Mouse (Mus musculus) left cerebral cortex, postnatal 36 days (tissue): ENCODE measurements around the gene Hspb7. TPM values are rescaled to one million over a fixed set of nuclear protein-coding genes. Genes with fewer than 3 reads are reported as not detected.

Experiments
- DNase-seq, 2 experiments: peaks; one replicate each; pipeline ENCODE4 v3.0.0; 2021 to 2022; ENCODE audit warnings: low spot score in 2 of 2, mixed read lengths in 1 of 2
- intact Hi-C: fragments of 180-260 bp; cut with DNase I; formaldehyde crosslinking; loops from one replicate; pipeline ENCODE4 v1.15.1; 2025
- total RNA-seq, 2 experiments: library from RNA; stranded (reverse); gene quantifications; 2 replicates each; pipeline ENCODE4 v1.2.3; 2021

Hspb7 gene
- total RNA-seq, 2 experiments from 2014 or later: 0.18 to 0.47 TPM

DNA sequence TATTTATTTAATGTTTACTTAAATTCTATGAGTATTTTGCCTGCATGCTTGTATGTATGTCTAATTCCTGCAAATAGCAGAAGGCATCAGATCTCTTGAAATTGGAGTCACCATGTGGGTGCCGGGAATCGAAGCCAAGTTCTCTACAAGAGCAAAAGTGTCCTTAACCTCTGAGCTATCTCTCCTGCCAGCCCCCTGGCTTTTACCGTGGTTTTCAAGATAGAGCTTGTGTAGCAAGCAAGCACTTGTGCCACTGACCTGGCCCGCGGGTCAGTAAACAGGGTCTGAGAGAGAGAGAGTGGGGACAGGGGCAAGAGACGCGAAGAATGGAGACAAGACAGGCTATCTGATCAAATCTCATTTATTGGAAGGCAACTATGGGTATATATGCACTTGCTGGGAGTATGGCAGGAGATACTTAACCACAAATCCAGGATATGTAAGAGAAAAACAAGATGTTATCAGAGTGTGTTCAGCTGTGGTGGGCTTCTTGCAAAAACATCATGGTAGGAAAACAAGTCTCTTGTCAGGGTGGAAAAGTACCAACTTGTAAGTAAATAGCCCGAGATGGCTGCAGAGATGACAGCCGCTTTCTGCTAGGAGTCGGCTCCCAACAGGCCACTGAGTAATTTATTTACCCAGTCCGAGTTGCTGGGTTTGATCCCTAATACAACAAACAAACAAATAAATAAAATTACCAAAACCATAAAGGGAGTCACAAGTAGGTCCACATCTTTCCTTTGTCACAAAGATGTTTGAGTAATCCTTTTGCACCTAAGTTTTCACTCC lies 23.3 kb downstream of the Hspb7 start:
- intact Hi-C loops: no loop called here
- no peak for DNase-seq

DNA sequence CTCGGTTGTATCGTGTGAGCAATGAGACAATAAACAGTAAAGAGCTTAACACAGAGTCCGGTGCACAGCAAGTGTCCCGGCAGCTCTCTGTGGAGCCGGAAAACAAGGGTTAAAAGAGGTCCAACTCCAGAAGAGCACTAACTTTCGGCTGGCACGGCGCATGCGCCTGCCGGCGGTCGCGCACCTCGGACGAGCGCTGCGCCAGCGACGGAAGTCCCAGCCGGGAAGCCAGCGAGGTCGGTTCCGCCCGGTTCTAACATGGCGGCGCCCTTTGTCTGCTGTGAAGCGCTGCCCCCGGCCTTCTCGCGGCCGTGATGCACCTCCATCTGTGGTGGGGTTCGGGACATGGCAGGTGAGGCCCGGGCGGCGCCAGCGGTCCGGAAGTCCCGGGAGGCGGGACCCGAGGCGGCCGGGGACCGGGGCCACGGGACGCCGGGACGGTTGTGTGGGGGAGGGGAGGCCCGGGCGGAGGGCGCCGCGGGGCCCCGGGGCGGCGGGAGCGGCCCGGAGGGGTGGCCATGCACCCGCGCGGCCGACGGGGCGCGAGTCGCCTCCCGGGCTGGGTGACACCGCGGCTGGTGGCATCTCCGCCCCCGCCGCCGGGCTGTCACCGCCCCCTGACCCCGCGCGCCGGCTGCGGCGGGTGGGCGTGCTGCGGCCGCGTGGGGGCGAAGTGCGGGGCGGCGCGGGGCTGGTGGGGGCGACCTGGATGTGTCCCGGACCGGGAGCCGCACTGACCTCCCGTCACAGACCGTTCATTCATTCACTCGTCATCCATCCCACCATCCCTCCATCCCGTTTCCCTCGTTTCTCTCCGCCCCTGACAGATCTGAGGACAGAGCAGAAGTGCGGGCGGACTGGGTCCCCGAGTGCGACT lies 24.1 kb downstream of the Hspb7 start, which contains the start of gene Zbtb17:
Gene Zbtb17, plus strand, starts transcription at position 204 of the 877 bp plus-strand sequence.
- peak; percentile 88 to 92 for DNase-seq
- intact Hi-C loops: no loop called here

DNA sequence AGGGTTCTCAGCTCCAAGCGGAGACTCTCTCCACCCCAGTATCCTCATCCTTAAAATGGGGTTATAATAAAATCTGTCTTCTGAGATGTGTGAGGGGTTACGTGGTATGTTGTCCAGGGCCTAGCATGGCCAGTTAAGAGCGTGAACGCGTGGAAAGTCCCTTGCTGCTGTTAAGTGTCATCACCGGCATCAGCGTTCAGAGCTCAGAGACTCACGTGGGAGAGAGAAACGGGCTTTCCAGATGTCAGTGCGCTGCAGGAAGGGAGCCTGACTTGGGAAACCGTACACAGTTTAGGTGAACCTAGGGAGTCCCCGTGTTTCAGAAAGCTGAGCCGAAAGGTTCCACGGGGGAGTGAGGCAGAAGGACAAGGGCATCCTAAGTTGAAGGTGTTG lies 24.7 kb downstream of the Hspb7 start:
- DNase-seq: no peak
- intact Hi-C loops: no loop called here

DNA sequence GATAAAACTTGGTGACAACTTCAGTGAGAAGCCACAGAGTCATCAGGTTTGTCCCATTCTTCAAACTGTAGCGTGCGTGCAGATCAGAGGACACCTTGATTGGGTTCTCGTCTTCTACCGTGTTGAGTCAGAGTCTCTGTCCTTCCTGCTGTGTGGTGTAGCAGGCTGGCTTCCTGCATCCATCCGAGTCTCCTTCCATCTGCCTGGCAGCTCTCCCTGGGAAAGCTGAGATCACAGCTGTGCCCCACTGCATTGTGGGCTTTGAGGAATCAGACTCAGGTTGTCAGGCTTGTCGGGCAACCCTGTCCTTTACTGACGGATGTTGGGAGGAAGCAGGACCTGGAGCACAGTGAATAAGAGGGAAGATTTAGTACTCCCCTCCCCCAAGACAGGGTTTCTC lies 25.6 kb downstream of the Hspb7 start:
- intact Hi-C loops: no loop called here
- DNase-seq: no peak

DNA sequence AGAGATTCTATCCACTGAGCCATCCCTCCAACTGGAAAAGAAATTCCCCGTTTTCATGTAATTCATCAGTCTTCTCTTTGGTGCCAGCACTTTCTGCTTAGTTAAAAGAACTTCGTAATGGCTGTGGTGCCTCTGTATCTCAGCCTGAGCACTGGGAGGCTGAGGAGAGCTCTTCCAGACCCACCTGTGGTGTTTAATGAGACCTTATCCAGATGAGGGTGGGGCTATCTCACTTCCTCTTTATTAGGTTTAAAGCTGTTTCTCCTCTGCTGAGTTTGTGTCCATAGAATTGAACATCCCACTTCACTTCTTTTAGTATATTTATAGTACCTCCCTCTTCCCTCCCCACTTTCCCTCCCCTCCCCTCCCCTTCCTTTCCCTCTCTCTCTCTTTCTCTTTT lies 30.7 kb downstream of the Hspb7 start:
- intact Hi-C loops: no loop called here

DNA sequence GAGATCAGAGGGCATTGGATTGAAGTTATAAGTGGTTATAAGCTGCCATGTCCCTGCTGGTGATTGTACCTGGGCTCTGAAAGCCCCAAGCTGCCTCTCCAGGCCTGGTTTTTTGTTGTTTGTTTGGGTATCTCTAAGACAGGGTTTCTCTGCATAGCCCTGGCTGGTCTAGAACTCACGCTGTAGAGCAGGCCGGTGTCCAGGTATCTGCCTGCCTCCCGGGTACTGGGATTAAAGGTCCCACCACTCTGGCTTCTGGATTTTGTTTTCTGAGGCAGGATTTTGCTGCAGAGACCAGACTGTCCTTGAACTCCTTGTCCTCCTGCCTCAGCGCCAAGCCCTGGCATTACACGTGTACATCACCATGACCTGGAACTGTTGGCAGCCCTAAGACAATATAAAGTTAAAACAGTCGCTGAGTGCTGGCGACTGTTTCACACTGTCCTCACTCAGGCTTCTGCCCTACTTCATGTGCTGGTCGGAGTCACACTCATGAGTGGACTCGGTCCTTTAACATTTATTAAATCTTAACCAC lies 31.4 kb downstream of the Hspb7 start:
- intact Hi-C loops: no loop called here
- no peak for DNase-seq

More for the DNA sequence above, 30.7 kb downstream of the Hspb7 start:
- no peak for DNase-seq

DNA sequence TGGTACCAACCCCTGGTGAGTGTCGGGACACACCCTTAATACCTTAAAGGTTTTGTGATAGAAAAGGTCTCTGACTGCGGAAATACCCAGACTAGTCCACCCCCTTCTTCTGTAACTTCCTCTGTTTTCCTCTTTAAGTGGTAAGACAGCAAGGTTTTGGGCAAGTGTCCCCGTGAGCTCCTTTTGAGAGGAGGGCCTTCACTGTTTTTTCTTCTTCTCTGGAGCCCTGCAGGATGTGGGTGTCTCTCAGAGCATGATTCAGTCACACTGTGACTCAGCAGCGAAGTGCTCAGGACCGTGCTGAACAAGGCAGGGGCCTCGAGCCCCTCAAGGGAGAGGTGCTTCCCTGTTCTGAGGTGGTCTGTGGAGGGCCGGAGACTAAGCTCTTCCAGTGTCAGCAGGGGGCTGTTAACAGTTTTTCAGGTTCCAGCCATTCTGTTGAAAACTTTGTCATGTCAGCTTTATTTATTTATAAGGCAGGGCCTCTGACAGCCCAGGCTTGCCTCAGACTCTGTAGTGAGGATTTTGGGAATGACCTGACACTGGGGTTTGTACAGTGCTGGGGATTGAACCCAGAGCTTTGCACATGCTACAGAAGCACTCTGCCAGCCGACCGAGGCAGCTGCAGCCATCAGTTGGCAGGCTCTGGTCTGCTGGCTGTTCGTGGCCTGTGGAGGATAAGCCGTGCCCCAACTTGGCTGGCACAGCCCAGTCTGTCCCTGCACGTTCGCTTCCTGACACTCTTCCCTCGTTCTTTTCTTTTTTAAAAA lies 34.2 kb downstream of the Hspb7 start:
- intact Hi-C loops: no loop called here
- DNase-seq: peak in 1 of 2 experiments; percentile 58

DNA sequence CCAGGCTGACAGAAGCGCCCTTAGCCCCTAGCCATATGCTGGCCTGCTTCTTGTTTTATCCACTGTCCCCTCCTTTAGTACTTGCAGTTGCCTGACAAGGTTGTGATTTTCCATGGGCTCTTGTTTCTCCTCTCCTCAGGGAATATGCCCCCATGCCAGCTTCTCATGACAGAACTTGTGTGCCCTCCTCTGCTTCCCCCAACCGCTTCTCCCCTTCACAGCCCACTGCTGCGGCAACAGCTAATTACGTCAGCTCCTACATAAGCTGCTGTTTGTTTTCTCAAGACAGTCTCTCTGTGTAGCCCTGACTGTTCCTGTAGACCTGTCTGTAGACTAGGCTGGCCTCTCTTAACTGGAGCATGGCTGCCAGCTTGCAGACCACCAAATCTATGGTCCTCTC lies 34.9 kb downstream of the Hspb7 start:
- intact Hi-C loops: no loop called here
- DNase-seq: no peak

DNA sequence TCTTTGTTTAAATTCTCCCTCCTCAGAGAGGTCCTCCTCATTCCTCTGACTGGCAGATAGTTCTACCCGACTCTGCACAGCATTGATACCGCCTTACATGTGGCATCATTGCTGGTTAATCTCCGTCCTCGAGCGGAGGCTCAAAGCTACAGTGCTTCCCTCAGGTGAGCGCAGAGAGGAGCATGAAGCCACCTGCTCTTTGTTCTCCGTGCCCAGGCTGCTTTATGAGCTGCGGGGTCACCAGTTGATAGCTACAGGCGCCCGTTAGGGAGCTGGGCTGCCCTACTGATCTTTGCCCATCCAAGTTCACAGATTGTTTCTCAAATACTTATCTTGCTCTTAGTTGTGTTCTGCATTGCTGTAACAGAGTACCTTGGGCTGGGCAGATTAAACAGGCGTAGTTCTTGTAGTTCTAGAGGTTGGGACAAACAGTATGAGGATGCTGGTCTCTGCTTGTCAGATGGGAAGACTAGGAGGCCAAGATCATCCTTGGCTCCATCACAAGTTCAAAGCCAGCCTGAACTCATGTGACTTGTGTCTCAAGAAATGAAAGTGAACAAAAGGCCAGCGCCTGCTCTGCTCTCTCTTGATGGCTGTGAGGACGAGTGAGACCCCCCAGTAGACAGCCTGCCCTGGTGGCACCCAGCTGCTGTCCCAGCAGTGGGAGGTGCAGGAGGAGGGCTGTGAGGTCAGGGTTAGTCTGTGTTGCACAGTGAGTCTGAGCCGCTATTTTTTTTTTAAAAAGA lies 35.8 kb downstream of the Hspb7 start:
- intact Hi-C loops: no loop called here
- DNase-seq: no peak

DNA sequence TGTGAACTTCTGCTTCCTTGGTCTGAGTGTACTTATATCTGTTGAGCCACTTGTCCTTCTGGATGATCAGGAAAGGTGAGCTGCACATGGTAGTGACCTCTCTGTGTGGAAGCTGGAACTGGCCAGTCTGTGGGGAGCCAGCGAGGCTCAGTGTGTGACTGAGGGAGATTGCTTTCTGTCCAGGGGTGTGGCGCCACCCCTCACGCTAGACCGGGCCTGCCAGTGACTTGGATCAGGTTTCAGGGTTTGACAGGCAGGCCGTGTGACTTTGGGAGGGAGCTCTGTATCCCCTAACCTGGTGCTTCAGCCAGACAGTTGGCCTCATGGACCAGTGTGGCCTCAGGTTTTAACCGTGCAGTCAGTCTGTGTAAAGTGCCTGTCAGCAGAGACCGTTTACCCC lies 37.7 kb downstream of the Hspb7 start:
- intact Hi-C loops: no loop called here
- DNase-seq: no peak

DNA sequence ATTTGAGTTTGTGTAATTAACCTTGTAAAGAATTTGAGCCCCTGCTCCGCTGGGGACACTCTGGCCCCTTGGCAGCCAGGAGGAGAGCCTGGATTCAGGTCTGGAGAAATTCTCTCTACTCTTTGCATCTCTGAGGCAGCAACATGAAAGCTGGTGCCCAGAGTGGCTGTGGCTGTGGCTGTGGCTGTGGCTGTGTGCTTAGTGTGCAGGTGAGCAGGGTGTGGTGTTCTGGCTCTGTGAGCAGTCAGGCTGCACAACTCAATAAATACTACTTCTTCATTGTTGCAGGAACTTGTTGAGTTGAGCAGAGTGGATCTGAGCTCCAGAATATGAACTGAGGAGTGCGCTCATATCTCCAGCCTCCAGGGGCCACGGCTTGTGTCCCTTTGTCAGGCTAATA lies 38.3 kb downstream of the Hspb7 start:
- DNase-seq: no peak
- intact Hi-C loops: no loop called here

DNA sequence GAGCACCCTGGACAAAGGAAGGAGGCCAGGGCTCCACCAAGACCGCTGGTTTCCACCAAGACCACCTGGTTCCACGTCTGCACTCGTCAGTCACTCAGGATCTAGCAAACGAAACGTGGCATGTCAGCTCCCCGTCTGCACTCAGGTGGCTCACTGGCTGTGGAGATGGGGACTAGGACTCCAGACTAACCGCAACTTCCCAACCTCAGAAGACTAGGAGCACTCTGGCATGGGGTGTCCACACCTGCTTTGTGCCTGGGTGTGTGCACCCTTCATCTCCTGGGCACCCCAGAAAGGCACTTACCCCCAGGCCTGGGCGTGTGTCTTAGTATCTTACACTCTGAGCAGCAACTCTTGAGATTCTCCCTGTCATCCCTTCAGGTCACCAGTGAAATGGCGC lies 39.2 kb downstream of the Hspb7 start:
- intact Hi-C loops: no loop called here
- DNase-seq: no peak

DNA sequence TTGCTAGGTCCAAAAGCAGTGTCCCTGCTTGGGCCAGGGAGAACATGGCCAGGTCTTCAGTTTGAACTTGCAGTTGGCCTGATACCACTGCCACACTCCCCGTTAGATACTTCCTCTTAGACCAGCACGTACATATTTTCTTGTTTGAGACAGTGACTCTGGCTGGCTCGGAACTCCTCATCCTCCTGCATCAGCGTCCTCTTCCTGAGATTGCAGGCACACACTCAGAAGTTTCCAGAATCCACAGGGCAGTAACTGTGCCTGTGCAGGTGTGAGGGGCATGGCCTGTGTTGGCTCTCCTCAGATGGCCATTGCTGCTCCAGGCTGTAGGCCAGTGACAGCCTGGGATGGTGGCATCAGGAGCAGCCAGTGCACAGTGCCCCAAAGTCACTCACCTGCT lies 39.9 kb downstream of the Hspb7 start:
- intact Hi-C loops: no loop called here

DNA sequence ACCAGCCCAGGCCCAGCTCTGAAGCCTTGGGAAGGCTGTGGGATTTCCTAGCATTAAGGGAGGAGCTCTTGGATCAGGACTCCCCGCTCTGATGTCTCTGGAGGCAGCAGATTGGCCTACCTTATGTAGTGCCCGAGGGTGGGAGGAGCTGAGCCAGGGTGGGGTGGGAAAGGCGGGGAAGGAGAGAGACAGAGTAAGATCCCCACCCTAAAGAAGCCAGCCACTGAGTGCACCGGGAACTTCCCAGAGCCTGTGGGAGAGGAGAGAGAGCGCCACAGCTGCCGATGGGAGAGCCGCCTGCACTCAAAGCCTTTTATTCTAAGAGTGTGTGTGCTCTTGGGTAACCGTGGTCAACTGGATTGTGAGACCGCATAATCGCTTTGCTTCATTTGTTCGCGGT lies 40.5 kb downstream of the Hspb7 start:
- DNase-seq: no peak
- intact Hi-C loops: no loop called here

More for the DNA sequence above, 39.9 kb downstream of the Hspb7 start:
- no peak for DNase-seq

DNA sequence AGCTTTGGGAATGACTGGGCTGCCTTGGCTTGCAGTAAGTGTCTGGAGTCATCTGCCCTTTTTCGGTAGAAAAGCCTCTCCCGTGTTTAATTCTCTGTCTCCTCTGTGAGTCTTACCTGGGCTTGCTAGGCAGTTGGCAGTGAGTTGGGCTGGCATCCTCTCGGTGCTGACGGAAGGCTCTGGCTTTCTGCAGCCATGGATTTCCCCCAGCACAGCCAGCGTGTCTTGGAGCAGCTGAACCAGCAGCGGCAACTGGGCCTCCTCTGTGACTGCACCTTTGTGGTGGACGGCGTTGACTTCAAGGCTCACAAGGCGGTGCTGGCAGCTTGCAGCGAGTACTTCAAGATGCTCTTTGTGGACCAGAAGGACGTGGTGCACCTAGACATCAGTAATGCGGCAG lies 41.0 kb downstream of the Hspb7 start:
- DNase-seq: no peak
- intact Hi-C loops: no loop called here

DNA sequence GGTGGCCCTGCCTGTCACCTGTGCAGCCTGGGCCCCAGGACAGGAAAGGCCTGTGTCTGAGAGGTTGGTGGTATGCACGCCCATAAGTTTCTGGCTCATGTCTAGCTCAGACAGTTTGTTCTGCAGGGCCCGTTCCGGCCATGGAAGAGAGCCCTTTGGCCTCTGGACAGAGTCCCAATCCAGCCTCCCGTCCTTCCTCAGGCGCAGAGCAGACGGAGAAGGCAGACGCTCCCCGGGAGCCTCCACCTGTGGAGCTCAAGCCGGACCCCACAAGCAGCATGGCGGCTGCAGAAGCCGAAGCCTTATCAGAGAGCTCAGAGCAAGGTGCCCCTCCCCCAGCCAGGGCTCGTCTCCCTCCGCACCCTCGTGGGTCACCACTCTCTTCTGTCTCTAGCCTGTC lies 42.9 kb downstream of the Hspb7 start:
- no peak for DNase-seq
- intact Hi-C loops: no loop called here

DNA sequence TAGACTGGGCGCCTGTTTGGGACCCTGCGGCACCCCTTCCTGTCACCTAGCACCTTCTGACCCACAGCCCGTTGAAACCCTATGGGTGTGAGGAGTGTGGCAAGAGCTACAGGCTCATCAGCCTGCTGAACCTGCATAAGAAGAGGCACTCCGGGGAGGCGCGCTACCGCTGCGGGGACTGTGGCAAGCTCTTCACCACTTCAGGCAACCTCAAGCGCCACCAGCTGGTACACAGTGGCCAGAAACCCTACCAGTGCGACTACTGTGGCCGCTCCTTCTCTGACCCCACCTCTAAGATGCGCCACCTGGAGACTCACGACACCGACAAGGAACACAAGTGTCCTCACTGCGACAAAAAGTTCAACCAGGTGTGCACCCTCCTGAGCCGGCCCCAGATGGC lies 44.1 kb downstream of the Hspb7 start:
- no peak for DNase-seq
- intact Hi-C loops: no loop called here

DNA sequence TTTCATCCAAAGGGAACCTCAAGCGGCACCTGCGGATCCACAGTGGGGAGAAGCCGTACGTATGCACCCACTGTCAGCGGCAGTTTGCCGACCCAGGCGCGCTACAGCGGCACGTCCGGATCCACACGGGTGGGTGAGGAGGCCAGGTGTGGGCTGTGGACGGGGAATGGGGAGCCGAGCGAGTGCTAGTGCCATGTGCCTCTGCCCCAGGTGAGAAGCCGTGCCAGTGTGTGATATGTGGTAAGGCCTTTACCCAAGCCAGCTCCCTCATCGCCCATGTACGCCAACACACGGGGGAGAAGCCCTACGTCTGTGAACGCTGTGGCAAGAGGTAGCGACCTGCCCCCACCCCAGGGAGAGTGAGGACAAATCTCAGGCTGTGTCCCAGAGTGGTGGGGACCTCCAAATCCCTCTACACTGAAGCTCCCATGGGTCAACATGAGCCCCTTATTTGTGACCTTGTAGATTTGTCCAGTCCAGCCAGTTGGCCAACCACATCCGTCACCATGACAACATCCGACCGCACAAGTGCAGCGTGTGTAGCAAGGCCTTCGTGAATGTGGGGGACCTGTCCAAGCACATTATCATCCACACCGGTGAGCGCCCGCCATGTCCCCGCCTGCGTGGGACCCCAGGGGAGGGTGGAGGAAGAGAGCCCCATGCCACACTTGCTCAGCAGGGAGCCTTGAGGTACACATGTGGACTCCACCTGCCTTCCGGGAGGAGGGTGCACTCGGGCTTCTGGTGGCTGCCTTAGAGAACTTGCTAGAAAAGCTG lies 45.1 kb downstream of the Hspb7 start:
- intact Hi-C loops: no loop called here
- no peak for DNase-seq
